Mouse (Mus musculus) layer of hippocampus, postnatal 25 days (tissue): ENCODE measurements around the gene Gm28635. TPM values are rescaled to one million over a fixed set of nuclear protein-coding genes. Genes with fewer than 3 reads are reported as not detected.

Experiments
- DNase-seq, 2 experiments: peaks; one replicate each; pipeline ENCODE4 v3.0.0; 2022; ENCODE audit warnings: mixed read lengths in 2 of 2, low spot score in 1 of 2; ENCODE audit errors: extremely low spot score in 1 of 2
- total RNA-seq, 2 experiments: library from RNA; stranded (reverse); gene quantifications; 2 replicates each; pipeline ENCODE4 v1.2.3; 2021

The Gm28635 gene
- total RNA-seq, 2 experiments from 2014 or later = 1.1 TPM; not detected in 1

GRCm38 (mm10) chr2:84600977-84601376 lies 76.9 kb downstream of the Gm28635 start:
- no peak for DNase-seq

GRCm38 (mm10) chr2:84599270-84599888 lies 78.5 kb downstream of the Gm28635 start:
- DNase-seq = no peak

DNA sequence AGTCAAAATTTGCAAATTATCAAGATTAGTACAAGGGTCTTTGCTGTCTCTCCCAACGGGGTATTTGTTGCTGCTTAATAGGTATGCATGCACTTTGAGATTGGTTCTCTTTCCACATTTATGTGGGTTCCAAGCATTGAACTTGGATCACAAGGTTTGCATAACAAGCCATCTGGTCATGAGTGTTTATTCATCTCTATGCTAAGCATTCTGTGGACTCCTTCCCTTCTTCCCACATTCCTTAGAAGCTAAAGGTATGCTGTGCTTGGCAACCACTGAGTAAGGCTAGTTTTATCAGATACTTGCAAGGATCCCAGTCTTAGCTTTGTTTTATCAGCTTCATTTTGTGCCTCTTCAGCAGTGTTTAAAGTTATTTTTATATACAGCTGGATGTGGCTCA lies 80.7 kb downstream of the Gm28635 start:
- DNase-seq = no peak

DNA sequence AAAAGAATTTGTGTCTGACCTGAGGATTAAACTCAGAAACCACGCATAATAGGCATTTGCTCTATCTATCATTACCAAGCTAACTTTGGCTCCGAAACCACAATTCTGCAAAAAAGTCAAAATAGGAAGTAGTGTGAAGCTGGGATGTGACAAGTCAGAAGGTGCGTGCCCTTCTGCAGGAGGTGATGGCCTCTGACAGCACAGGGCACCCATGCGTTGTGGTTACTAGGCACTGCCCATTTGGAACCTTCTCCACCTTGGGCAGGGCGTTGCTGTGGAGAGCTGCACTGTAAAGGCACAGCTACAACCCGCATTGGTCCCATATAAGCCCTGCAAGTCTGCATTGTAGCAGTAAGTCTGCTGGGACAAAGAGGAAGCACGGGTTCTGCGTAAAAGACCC lies 85.0 kb downstream of the Gm28635 start:
- DNase-seq = no peak

DNA sequence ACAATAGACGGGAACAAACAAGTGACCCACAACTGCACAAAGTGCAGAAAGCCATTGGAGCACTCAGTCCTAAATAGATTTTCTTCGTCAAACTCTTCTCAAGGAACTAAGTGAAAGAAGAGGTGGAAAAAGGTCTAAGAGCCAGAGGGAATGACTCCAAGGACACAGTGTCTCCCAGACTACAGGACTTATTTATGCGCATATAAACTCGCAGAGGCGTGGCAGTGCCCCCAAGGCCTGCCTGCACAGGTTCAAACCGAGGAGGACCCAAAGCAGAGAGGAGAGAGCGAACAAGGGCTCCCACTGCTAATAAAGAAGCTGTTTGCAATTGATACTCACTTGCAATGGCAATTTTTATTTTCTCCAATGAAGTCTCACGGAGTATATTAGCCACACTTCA lies 92.1 kb downstream of the Gm28635 start:
- no peak for DNase-seq

DNA sequence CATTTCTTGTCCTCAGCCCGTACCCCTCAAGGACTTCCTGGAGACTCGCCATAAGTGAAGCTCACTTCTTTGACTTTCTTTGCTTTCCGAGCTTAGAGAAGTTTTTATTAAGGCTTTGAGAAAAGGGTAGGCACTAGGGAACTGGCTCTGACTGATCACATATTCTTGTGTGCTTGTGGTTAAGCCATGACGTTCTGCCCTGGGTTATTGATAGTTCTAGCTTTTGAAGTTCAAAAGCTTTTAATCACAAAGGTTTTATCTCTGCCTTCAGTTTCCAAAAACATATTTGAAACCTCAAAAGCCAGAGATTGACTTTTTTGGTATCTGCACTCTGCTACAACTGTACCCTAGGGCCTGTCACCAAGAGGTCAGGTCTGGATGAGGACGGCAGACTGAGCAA lies 95.6 kb downstream of the Gm28635 start:
- no peak for DNase-seq

GRCm38 (mm10) chr2:84581208-84581607 lies 96.6 kb downstream of the Gm28635 start:
- no peak for DNase-seq

DNA sequence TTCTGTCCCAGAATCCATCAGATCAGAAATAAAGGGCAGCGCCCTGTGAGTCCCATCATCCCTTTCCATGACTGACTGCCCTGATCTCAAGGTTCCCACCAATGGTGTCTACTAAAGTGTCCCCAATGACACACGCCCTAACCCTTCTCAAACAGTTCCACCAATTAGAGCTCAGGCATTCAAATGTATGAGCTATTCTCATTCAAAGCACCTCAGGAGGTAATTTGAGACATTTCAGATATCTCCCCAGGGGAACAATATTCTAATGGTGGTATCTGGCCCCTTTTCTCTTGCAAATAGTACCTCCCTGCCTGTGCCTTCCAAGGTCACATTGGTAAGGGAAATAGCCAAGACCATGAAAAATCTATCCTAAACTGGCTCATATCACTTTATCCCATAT lies 98.5 kb downstream of the Gm28635 start:
- no peak for DNase-seq

GRCm38 (mm10) chr2:84574130-84574529 lies 103.7 kb downstream of the Gm28635 start:
- no peak for DNase-seq

DNA sequence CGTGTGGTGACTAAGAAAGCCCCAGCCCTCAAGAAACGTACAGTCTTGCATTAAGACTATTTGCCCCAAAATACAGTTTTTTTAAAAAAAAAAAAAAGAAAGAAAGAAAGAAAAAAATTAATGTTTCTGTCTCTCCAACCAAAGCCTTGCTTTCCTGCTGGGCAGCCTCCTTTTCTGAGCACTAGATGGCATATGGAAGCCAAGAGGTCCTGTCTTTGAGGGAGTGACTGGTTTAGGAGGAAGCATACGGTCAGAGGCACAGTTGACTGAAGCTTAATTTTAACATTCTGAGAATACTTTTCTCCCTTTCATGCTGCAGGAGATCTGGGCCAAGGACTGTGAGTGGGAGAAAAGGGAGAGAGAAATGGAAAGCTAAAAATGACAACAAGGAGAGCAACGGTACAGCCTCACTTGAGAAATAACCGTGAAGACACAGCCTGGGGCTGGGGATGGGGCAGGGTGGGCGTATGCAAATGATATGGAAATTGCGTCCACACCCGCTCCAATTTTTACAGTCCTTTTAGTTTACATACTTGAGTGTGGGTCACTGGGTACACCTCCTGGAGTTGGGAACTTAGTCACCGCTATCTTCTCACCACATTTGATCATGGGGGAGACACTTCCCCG lies 120.8 kb downstream of the Gm28635 start:
- no peak for DNase-seq

Other genes with a start within 250 kb of the Gm28635 start
- gene Tfpi, start 201.3 kb downstream of the Gm28635 start, total RNA-seq = 1 to 10 TPM; 3.1 to 3.3 TPM
- 10 to 100 TPM; 46.1 to 59.1 TPM for gene Ctnnd1, start 27.3 kb downstream of the Gm28635 start, total RNA-seq
- gene Btbd18, start 19.0 kb downstream of the Gm28635 start, total RNA-seq = not detected
- gene Selenoh, start 7.3 kb downstream of the Gm28635 start, total RNA-seq = 10 to 100 TPM; 30.3 to 31.5 TPM
- gene Med19, start 361 bp upstream of the Gm28635 start, total RNA-seq = 10 to 100 TPM; 31.3 to 33.3 TPM
- 100 to 1,000 TPM; 217 to 249 TPM for gene Tmx2, start 1.1 kb upstream of the Gm28635 start, total RNA-seq
- 10 to 100 TPM; 37.3 to 37.7 TPM for gene Zdhhc5, start 37.1 kb upstream of the Gm28635 start, total RNA-seq
- gene Clp1, start 49.3 kb upstream of the Gm28635 start, total RNA-seq = 1 to 10 TPM; 8.1 to 8.7 TPM
- 10 to 100 TPM; 60.0 to 67.5 TPM for gene Ypel4, start 56.0 kb upstream of the Gm28635 start, total RNA-seq
- 1 to 10 TPM; 1.8 to 2.2 TPM for gene Gm19426, start 65.6 kb upstream of the Gm28635 start, total RNA-seq
- 1 to 10 TPM; 5.7 to 7.4 TPM for gene Serping1, start 97.4 kb upstream of the Gm28635 start, total RNA-seq
- gene Ube2l6, start 120.8 kb upstream of the Gm28635 start, total RNA-seq = 1 to 10 TPM; 3.9 to 4.3 TPM
- gene Smtnl1, start 144.6 kb upstream of the Gm28635 start, total RNA-seq = not detected
- 10 to 100 TPM; 58.0 to 60.3 TPM for gene Timm10, start 149.0 kb upstream of the Gm28635 start, total RNA-seq
- gene Slc43a1, start 160.8 kb upstream of the Gm28635 start, total RNA-seq = under 1 TPM; 0.30 to 0.35 TPM
- gene Rtn4rl2, start 208.7 kb upstream of the Gm28635 start, total RNA-seq = 10 to 100 TPM; 92.3 to 94.5 TPM